Mouse (Mus musculus) kidney, postnatal 36 days (tissue): ENCODE data around the gene Mov10l1.
A peak's percentile ranks its signal among the peaks of the same experiment; 100 is the strongest.

Experiments used
- DNase-seq, 2 experiments: peaks; one replicate each; pipeline ENCODE4 v3.0.0; 2021 to 2022; ENCODE audit warnings: mixed read lengths in 2 of 2

Mov10l1 gene

DNA sequence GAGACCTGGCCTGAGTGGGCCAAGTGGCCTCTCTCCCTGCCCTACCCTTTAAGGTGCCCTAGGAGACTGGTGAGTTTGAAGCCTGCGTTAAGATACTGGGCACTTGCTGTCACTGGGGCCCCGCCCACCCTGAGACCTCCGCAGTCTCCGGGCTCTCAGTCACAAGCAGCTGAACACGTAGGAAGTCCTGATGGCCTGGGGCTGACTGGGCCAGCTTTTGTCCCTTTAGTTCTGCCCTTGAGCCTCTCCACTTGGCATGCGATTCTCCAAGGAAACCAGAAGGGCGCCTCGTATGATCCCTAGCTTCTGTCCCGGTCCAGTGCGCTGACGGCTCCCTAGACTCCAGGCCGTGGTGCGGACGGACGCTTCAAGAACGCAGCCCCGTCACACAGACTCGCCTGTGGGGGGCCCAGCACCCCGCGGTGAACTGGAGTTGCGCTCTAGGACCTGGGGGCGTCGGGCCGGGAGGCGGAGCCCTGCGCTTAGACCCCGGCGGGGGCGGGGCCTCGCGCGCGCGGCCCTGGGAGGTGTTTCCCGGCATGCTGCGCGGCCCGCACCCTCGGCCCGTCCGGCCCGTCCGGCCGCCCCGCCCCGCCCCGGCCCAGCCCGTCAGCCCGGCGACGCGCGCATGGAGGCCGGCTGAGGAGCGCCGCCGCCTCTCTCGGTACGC, 92.9 kb downstream of the Mov10l1 start:
- DNase-seq = peak; percentile 92 to 96

DNA sequence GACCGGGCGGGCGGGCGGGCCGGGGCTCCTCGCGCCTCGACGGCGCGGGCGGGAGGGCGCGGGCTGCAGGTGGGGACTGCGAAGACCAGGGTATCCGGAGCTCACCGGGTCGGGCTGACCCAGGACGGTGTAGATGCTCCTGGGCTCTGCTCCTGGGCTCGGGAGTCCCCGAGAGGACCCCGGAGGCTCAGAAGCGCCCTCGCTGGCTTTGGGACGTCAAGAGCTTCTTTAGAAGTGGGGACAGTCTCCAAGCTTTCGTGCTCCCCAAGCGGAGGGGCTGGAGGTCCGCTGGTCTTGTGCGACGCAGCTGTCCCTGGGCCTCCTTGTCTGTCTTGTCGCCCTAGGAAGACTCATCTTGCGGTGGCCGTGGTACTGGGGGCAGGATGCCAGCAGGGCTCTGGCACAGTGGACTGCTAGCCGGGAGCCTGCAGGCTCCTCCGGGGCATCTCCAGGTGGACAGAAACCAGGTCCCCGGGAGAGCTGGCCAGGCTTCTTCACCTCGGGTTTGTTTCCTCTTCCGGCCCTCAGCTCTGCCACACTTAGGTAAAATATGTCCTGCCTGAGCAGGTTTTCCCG, 93.5 kb downstream of the Mov10l1 start:
- DNase-seq = peak; percentile 37 to 72

DNA sequence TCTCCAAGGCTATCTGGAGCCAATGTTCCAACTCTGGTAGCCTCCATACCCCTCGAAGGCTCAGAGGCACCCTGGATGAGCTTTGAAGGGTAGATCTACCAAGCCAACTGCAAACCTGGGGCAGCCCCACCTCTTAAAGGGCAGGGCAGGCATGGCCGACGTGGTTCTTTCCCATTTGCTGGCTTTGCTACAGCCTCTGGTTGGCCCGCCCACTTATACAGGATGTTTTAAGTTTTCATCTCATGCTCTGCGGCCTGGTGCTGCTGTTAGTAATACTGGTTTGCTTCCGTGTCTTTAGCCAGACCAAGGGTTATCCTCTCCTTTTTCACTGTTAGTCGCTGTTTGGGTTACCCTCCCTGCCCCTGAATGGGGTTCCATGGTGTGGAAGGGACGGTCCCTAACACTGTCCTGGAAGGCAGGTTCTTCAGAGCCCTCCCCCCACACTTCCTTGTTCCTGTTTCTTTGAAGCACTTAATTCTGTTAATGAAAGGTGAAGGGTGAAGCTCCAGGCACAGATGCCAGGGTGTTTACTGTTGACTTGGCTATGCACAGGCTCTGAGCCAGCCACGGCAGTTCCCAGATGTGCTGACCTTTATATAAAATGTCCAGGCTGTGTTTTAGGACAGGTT, 95.6 kb downstream of the Mov10l1 start:
- DNase-seq = peak; percentile 80 to 90

DNA sequence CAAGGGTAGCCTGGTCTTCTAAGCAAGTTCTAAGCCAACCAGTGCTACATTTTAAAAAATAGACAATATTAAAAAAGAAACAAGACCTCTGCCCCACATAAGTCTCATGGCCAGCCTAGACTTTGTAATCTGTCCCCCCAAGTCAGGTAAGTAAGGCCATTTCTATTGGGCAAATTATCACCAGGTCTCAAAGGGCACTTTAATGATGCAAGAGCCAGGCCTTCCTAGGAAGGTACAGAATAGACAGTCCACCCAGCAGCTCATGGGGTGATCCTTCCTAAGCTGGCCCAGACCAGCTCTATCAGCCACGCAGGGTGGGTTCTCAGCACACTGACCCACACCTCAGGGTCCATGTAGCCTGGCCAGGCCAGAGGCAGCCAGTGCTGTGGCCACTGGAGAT, 101.2 kb downstream of the Mov10l1 start:
- no peak for DNase-seq

DNA sequence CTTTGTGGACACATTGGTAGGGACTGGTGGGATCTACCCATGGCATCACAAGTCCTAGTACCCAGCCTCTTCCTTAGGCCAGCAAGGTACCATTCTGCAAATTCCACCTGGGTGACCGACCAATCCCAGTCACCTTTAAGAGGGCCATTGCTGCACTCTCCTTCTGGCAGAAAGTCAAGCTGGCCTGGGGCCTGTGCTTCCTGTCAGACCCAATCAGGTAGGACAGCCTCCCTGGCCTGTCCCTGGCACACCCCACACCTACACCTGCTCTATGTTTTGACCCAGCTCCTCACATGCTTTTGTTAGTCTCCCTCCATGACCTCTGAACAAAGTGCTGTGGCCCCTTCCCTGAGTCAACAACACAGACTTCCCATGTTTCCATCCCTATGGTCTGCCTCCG, 102.1 kb downstream of the Mov10l1 start:
- no peak for DNase-seq

DNA sequence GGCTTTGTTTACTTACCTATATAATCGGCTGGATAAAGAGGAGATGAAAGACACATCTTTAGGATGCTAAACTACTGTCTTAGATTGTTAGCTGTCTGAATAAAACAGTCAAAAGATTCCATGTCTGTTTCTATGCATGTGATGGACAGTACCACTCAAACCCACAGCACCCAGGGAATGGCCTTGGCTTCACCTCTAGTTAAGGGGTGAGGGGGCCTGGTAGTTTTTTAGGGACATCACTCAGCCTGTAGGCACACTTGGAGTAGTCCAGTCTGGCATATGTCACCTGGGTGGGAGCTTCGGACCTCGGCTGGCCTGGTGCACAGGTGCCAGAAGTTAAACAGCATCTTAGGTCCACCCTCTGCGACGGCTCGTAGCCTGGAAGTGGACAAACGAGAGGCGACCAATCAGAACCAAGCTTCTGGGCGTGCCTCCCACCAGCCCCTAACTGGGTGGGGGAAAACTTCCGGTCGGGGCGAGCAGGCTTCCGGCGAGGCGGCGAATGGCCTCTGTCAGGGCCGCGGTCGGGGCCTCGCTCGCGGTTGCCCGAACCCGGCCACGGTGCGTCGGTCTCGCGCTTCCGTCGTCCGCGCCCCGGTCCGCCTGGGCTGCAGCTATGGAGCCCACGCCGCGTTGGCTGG, 106.0 kb downstream of the Mov10l1 start, which contains the start of gene Selenoo:
Gene Selenoo (plus strand): TSS at position 478 of the 641 bp plus-strand sequence.
- DNase-seq = peak; percentile 95 to 96

DNA sequence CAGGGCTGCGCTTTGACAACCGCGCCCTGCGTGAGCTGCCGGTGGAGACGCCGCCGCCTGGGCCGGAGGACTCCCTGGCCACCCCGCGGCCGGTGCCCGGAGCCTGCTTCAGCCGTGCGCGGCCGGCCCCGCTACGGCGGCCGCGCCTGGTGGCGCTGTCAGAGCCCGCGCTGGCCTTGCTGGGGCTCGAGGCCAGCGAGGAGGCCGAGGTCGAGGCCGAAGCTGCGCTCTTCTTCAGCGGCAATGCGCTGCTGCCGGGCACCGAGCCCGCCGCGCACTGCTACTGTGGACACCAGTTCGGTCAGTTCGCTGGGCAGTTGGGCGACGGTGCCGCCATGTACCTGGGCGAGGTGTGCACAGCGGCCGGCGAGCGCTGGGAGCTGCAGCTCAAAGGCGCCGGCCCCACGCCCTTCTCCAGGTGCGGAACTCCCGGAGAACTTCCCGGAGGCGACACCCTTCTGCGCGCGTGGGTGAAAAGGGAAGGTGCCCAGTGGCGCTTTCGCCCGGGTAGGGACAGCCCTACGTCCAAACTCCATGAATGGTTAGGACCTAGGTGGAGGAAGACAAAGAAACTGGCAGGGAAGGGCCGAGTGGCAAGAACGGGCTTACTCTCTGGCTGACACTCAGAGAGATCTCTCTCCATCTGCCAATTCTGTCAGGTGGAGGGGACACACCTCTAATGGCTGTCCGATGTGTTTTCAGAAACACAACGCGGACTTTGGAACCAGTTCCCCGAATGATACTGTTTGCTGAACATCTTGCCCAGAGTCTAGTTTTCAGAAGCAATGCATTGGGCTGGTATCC, 106.7 kb downstream of the Mov10l1 start:
- peak; percentile 49 to 67 for DNase-seq

DNA sequence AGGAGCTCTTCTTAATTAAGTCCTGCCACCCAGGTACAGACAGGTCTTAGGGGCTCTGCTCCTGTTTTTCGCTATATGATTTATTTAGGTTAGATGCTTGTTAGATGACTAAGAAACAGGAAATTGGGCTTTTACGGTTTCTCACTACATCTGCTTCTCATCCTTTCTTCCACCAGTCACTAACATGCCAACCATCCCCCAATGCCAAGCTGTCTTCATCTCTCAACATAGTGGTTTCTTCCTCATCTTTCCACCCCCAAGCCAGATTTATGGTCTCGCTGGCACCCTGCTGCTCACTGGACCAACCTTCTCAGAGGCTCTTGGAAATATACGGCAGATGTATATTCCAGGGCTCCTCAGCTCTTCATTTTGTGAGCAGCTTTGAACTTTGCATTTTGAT, 108.0 kb downstream of the Mov10l1 start:
- no peak for DNase-seq

DNA sequence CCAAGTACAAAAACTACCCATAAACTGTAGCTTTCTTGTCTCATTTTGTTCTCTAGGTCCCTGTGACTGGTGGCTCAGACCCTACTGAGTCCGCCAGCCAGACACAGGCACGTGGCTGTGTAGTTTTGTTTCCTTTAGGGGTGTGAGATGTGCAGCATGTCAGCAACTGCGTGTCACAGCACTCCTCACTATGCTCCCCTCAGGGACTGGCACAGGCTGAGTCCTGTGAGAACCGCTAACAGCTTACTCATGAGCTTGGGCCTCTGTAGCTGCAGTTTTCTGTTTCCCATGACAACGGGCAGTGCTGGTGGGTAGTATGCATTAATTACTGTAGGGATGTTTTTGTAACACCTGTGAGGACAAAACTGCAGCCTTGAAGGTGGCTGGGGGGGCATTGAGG, 109.5 kb downstream of the Mov10l1 start:
- no peak for DNase-seq

DNA sequence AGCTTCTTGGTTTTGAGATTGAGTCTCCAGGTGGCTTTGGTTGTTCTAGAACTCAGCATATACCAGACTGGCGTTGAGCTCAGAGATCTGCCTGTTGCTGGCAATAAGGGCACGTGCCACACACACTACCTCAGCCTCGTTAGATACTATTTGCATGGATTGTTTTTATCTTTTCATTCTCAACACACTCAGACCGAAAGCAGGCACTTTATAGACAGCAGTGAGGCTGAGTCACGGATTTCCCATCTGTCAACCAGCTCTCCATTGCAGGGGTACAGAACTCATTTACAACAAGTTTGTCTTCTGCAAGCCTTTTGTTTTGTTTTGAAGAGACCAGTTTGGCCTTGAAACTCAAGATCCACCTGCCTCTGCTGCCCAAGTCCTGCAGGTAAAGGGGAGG, 114.7 kb downstream of the Mov10l1 start:
- no peak for DNase-seq

DNA sequence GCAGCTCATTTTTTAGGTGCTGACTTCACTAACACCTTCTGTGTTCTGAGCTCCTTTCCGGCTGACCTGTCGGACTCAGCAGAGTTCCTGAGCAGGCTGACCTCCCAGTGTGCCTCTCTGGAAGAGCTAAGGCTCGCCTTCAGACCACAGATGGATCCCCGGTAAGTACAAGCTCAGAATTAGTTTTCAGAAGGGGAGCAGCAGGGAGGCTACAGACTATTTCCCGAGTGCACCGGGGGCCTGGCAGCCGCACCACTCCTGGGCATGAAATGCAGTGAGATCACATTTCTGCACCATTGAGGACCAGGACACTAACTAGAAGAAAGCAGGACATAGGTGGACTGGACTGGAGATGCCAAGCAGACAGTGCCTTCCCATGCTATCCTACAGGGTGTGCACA, 115.9 kb downstream of the Mov10l1 start:
- DNase-seq = no peak

DNA sequence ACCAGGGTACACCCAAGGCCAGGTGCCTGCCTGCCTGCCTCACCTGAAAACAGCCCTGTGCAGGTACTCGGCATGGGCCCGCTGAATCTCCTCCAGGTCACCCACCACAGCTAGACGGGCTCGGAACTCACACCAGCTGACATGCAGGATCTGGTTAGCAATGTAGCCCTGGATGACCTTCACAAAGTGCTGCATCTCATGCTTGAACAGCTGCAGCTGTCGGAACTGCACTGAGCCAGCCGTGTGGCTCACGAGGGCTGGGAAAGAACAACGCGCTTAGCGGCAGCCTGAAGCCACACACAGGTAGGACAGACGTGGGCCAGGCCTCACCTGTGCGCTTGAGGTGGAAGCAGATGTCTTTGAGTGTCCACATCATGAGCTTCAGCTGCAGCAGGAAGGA, 118.1 kb downstream of the Mov10l1 start:
- no peak for DNase-seq

DNA sequence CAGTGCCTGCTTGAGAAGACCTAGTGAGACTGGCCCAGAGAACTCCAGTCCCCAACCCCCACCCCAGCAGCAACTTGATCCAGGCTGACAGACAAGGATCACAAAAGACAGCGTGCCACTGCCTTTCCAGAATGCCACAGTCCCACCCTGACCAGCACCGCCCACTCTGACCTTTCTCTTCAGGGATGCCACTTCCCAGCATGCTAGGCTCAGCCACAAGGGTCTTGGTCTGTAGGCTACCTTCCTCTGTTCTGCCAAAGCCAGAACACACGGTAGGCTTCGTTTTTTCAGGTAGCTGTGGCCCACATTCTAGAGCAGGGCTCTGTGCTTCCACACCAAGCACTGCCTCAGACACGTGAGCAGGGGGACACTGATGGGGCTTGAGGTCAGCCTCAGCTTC, 119.9 kb downstream of the Mov10l1 start:
- no peak for DNase-seq

DNA sequence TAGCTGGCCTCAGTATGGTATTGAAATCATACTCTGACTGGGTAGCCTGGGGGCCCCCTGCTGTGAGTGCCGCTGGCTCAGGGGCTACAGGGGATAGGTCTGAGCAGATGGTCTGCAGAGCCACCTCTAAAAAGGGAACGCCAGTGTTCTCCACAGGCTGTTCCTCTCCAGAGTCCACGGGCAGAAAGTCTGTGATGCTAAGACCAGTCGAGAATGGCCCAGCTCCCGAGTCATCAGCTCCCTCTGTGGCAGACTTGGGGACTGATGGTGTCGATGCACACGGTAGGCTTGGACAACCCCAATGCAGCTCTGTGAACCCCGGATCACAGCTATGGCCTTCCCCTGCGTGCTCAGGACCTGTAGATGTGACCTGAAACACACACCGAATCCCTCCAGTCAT, 121.2 kb downstream of the Mov10l1 start:
- DNase-seq = no peak

DNA sequence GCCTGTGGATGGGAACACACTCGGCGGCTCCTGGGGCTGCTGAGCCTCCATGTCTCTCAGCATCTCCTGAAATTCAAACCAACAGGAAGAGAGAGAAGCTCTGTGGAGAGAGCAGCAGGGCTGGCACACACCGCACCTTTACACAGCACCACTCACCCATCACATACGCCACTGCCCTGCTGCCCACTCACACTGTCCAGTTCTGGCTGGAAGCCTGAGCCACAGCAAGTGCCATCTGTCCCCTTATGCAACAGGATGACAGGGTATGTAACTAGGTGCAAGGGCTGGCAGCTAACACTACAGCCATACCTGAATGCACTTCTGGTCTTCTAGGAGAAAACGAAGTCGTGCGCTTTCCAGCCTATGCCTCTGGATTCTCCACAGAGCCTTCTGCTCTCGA, 121.7 kb downstream of the Mov10l1 start:
- no peak for DNase-seq
